Mouse (Mus musculus) adrenal gland, adult 10 weeks (tissue): ENCODE measurements around the gene Hpgds. TPM values are rescaled to one million over a fixed set of nuclear protein-coding genes. Genes with fewer than 3 reads are reported as not detected.

Source experiments
- polyA plus RNA-seq: library from polyadenylated mRNA; stranded (reverse); fragments of 350-450 nt; fragmentation: Illumina TruSeq; extraction: RNeasy Lipid Tissue Mini Kit (QIAGEN cat#74804); gene quantifications from one replicate; pipeline ENCODE4 v1.2.3, GENCODE M21; 2014; ENCODE audit warnings: low read depth, low replicate concordance

Gene Hpgds
- polyA plus RNA-seq, result 3.4 TPM

GRCm38 (mm10) chr6:65144621-65145205, at the start of gene Hpgds:
Gene Hpgds, minus strand, starts transcription at chr6:65144908.

Other genes starting within 250 kb of the Hpgds start
- 58.0 TPM for gene Smarcad1, start 102.3 kb downstream of the Hpgds start, polyA plus RNA-seq
- gene C130060K24Rik, start 236.2 kb upstream of the Hpgds start, polyA plus RNA-seq, result not detected